Mouse (Mus musculus): ENCODE results near the gene Slc25a21. TPM values are rescaled to one million over a fixed set of nuclear protein-coding genes. Genes with fewer than 3 reads are reported as not detected.

The Slc25a21 gene
- polyA plus RNA-seq, 1 experiment from 2014 or later: 1.3 TPM

GRCm38 (mm10) chr12:56785250-56785649 is 412.0 kb downstream of the Slc25a21 start:
- Histone ChIP-seq H3K27ac (replicated peaks; ENCODE audit: low read depth, low read length) (no peak overlapping the region), H3K4me3 (ENCODE audit: low read depth, low read length) (no peak overlapping the region), H3K9me3 (ENCODE audit: control insufficient read depth, low read length) (no peaks in the 10 kb centered on the region), H3K4me2 (ENCODE audit: low read depth, severe bottlenecking) (no peak overlapping the region), H3K9ac (ENCODE audit: low read length) (no peak overlapping the region), H3K36me3 (ENCODE audit: control insufficient read depth, insufficient read depth, low read length) (no peaks in the 10 kb centered on the region), H3K27me3 (ENCODE audit: control insufficient read depth, insufficient read depth, low read length) (no peaks in the 10 kb centered on the region), H3K4me1 (ENCODE audit: control insufficient read depth, insufficient read depth, low read length) (no peaks in the 10 kb centered on the region)
- WGBS: 85% methylated on average over 1 of the region's 1 CpGs
- ATAC-seq (ENCODE audit: insufficient number of reproducible peaks, low FRiP score, low TSS enrichment, low read depth) (no peak), DNase-seq (ENCODE audit: low spot score) (no peak)

DNA sequence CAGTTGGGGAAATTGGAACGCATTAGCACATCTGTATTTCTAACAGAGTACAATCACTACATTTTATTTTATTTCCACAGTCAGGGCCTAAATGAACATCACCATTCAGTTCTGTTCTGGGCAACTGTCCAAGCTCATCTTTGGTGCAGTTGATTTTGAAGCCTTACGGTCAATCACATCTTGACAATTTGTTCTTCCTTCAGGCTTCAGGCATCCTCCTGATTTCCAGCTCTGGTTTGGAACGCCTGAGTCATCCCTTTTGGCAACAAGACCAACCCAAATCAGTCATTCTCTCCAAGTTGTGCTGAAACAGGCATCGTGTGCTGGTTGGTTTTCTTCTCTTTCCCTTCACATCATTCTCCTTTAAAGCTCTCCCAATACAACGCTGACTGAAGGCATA is 416.1 kb downstream of the Slc25a21 start:
- 85% methylated on average over 5 of the region's 5 CpGs for WGBS
- DNase-seq (ENCODE audit: low spot score): no peak
- no peaks in the 10 kb centered on the region for H3K27me3 ChIP-seq (ENCODE audit: control insufficient read depth, insufficient read depth, low read length)
- no peaks in the 10 kb centered on the region for H3K9me3 ChIP-seq (ENCODE audit: control insufficient read depth, low read length)
- H3K4me1 ChIP-seq (ENCODE audit: control insufficient read depth, insufficient read depth, low read length): no peaks in the 10 kb centered on the region
- H3K4me3 ChIP-seq (ENCODE audit: low read depth, low read length): no peak overlapping the region
- H3K36me3 ChIP-seq (ENCODE audit: control insufficient read depth, insufficient read depth, low read length): no peaks in the 10 kb centered on the region
- no peak overlapping the region for H3K9ac ChIP-seq (ENCODE audit: low read length)
- no peak for ATAC-seq (ENCODE audit: insufficient number of reproducible peaks, low FRiP score, low TSS enrichment, low read depth)
- no peak overlapping the region for H3K27ac ChIP-seq (replicated peaks; ENCODE audit: low read depth, low read length)
- no peak overlapping the region for H3K4me2 ChIP-seq (ENCODE audit: low read depth, severe bottlenecking)

- H3K4me2 ChIP-seq (ENCODE audit: low read depth, severe bottlenecking): no peak overlapping the region
- H3K9ac ChIP-seq (ENCODE audit: low read length): no peak overlapping the region
- DNase-seq (ENCODE audit: low spot score) (no peak), ATAC-seq (ENCODE audit: insufficient number of reproducible peaks, low FRiP score, low TSS enrichment, low read depth) (no peak)
- no peak overlapping the region for H3K27ac ChIP-seq (replicated peaks; ENCODE audit: low read depth, low read length)
- no peak overlapping the region for H3K4me3 ChIP-seq (ENCODE audit: low read depth, low read length)
- H3K4me1 ChIP-seq (ENCODE audit: control insufficient read depth, insufficient read depth, low read length): no peaks in the 10 kb centered on the region
- no peaks in the 10 kb centered on the region for H3K9me3 ChIP-seq (ENCODE audit: control insufficient read depth, low read length)
- H3K36me3 ChIP-seq (ENCODE audit: control insufficient read depth, insufficient read depth, low read length): no peaks in the 10 kb centered on the region
- WGBS: 91% methylated on average over 3 of the region's 3 CpGs
- no peaks in the 10 kb centered on the region for H3K27me3 ChIP-seq (ENCODE audit: control insufficient read depth, insufficient read depth, low read length)
Measured at GRCm38 (mm10) chr12:56779621-56780020, 417.7 kb downstream of the Slc25a21 start.

GRCm38 (mm10) chr12:56773941-56774340 is 423.3 kb downstream of the Slc25a21 start:
- Histone ChIP-seq H3K4me1 (ENCODE audit: control insufficient read depth, insufficient read depth, low read length) (no peaks in the 10 kb centered on the region), H3K27ac (replicated peaks; ENCODE audit: low read depth, low read length) (no peak overlapping the region), H3K27me3 (ENCODE audit: control insufficient read depth, insufficient read depth, low read length) (no peaks in the 10 kb centered on the region), H3K4me2 (ENCODE audit: low read depth, severe bottlenecking) (no peak overlapping the region), H3K9me3 (ENCODE audit: control insufficient read depth, low read length) (no peaks in the 10 kb centered on the region), H3K36me3 (ENCODE audit: control insufficient read depth, insufficient read depth, low read length) (no peaks in the 10 kb centered on the region), H3K9ac (ENCODE audit: low read length) (no peak overlapping the region), H3K4me3 (ENCODE audit: low read depth, low read length) (no peak overlapping the region)
- no peak for ATAC-seq (ENCODE audit: insufficient number of reproducible peaks, low FRiP score, low TSS enrichment, low read depth)
- 80% methylated on average over 6 of the region's 6 CpGs for WGBS
- DNase-seq (ENCODE audit: low spot score): no peak

DNA sequence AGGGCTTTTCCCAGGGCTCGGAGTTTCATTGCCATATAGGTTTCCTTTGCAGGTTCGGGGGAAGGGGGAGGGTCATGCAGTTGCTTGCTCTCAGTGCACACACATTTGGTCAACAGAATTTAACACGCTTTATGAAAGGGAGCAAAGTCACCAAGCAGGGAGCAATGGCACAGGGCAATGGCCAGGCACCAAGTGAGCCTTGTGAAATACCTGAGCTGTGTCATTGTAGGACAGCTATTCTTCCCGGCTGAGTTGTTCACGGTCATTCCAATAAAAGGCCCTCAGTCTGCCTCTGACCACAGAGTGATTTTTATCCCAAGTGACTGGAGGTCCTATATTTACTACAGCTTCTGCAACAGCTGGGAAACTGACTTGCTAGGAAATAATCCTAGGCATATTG is 427.9 kb downstream of the Slc25a21 start:
- no peak overlapping the region for H3K9ac ChIP-seq (ENCODE audit: low read length)
- H3K4me1 ChIP-seq (ENCODE audit: control insufficient read depth, insufficient read depth, low read length): no peaks in the 10 kb centered on the region
- H3K27me3 ChIP-seq (ENCODE audit: control insufficient read depth, insufficient read depth, low read length): no peaks in the 10 kb centered on the region
- ATAC-seq (ENCODE audit: insufficient number of reproducible peaks, low FRiP score, low TSS enrichment, low read depth) (no peak), DNase-seq (ENCODE audit: low spot score) (no peak)
- no peaks in the 10 kb centered on the region for H3K9me3 ChIP-seq (ENCODE audit: control insufficient read depth, low read length)
- no peak overlapping the region for H3K4me3 ChIP-seq (ENCODE audit: low read depth, low read length)
- H3K36me3 ChIP-seq (ENCODE audit: control insufficient read depth, insufficient read depth, low read length): no peaks in the 10 kb centered on the region
- H3K4me2 ChIP-seq (ENCODE audit: low read depth, severe bottlenecking): no peak overlapping the region
- 86% methylated on average over 5 of the region's 5 CpGs for WGBS
- H3K27ac ChIP-seq (replicated peaks; ENCODE audit: low read depth, low read length): no peak overlapping the region

- Histone ChIP-seq H3K4me3 (ENCODE audit: low read depth, low read length) (no peak overlapping the region), H3K9ac (ENCODE audit: low read length) (no peak overlapping the region), H3K27ac (replicated peaks; ENCODE audit: low read depth, low read length) (no peak overlapping the region), H3K36me3 (ENCODE audit: control insufficient read depth, insufficient read depth, low read length) (no peaks in the 10 kb centered on the region), H3K27me3 (ENCODE audit: control insufficient read depth, insufficient read depth, low read length) (no peaks in the 10 kb centered on the region), H3K9me3 (ENCODE audit: control insufficient read depth, low read length) (no peaks in the 10 kb centered on the region), H3K4me1 (ENCODE audit: control insufficient read depth, insufficient read depth, low read length) (no peaks in the 10 kb centered on the region), H3K4me2 (ENCODE audit: low read depth, severe bottlenecking) (no peak overlapping the region)
- DNase-seq (ENCODE audit: low spot score): no peak
- 80% methylated on average over 6 of the region's 6 CpGs for WGBS
- ATAC-seq (ENCODE audit: insufficient number of reproducible peaks, low FRiP score, low TSS enrichment, low read depth): no peak
Measured at GRCm38 (mm10) chr12:56767474-56767873, 429.8 kb downstream of the Slc25a21 start.

- H3K36me3 ChIP-seq (ENCODE audit: control insufficient read depth, insufficient read depth, low read length): no peaks in the 10 kb centered on the region
- 93% methylated on average over 4 of the region's 4 CpGs for WGBS
- DNase-seq (ENCODE audit: low spot score) (no peak), ATAC-seq (ENCODE audit: insufficient number of reproducible peaks, low FRiP score, low TSS enrichment, low read depth) (no peak)
- no peaks in the 10 kb centered on the region for H3K27me3 ChIP-seq (ENCODE audit: control insufficient read depth, insufficient read depth, low read length)
- H3K4me3 ChIP-seq (ENCODE audit: low read depth, low read length): no peak overlapping the region
- no peak overlapping the region for H3K27ac ChIP-seq (replicated peaks; ENCODE audit: low read depth, low read length)
- H3K9ac ChIP-seq (ENCODE audit: low read length): no peak overlapping the region
- no peaks in the 10 kb centered on the region for H3K4me1 ChIP-seq (ENCODE audit: control insufficient read depth, insufficient read depth, low read length)
- no peak overlapping the region for H3K4me2 ChIP-seq (ENCODE audit: low read depth, severe bottlenecking)
- no peaks in the 10 kb centered on the region for H3K9me3 ChIP-seq (ENCODE audit: control insufficient read depth, low read length)
Measured at GRCm38 (mm10) chr12:56737104-56737503, 460.2 kb downstream of the Slc25a21 start.

DNA sequence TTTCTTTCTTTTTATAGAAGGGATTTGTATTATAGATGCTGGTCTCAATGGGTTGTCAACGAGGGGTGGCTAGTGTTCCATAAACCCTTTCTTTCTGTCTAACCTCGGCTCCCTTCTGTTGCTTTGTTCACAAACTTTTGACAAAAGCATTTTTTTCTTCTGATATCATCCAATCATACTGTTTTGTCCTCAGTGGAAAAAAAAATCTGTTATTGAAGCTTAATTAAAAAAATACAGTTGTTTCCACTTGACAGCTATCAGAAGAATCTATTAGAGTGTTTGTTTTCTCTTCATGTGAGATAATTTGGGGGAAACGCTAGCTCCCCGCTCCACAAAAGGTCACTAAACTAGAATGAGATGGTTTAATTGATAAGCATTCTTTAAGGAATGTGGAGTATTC is 469.6 kb downstream of the Slc25a21 start:
- no peak overlapping the region for H3K4me2 ChIP-seq (ENCODE audit: low read depth, severe bottlenecking)
- WGBS: 80% methylated on average over 4 of the region's 4 CpGs
- H3K9ac ChIP-seq (ENCODE audit: low read length): no peak overlapping the region
- no peaks in the 10 kb centered on the region for H3K4me1 ChIP-seq (ENCODE audit: control insufficient read depth, insufficient read depth, low read length)
- H3K9me3 ChIP-seq (ENCODE audit: control insufficient read depth, low read length): no peaks in the 10 kb centered on the region
- no peak overlapping the region for H3K4me3 ChIP-seq (ENCODE audit: low read depth, low read length)
- H3K36me3 ChIP-seq (ENCODE audit: control insufficient read depth, insufficient read depth, low read length): no peaks in the 10 kb centered on the region
- ATAC-seq (ENCODE audit: insufficient number of reproducible peaks, low FRiP score, low TSS enrichment, low read depth): no peak
- H3K27me3 ChIP-seq (ENCODE audit: control insufficient read depth, insufficient read depth, low read length): no peaks in the 10 kb centered on the region
- H3K27ac ChIP-seq (replicated peaks; ENCODE audit: low read depth, low read length): no peak overlapping the region
- DNase-seq (ENCODE audit: low spot score): no peak

DNA sequence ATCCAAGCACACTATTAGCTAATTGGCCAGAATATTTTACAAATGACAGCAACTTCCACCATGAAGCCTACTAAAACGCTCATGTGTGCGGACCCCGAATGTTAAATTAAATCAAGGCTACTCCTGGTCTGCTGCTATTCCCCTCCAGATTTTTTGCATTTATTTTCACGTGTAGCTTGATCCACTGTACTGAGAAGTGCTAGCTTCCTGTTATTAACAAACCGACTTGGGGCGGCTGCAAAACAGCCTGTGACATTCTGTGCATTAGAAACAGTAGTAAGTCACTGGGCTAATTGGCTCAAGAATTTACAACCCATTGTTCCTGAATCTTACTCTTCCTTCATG is 478.6 kb downstream of the Slc25a21 start:
- H3K27me3 ChIP-seq (ENCODE audit: control insufficient read depth, insufficient read depth, low read length): 0 out of 2 replicates have a peak, but pooled peaks cover 2% of the 10 kb centered on the region
- DNase-seq (ENCODE audit: low spot score) (peak; percentile 28), ATAC-seq (ENCODE audit: insufficient number of reproducible peaks, low FRiP score, low TSS enrichment, low read depth) (peak; percentile 65)
- H3K36me3 ChIP-seq (ENCODE audit: control insufficient read depth, insufficient read depth, low read length): no peaks in the 10 kb centered on the region
- no peak overlapping the region for H3K4me2 ChIP-seq (ENCODE audit: low read depth, severe bottlenecking)
- H3K27ac ChIP-seq (replicated peaks; ENCODE audit: low read depth, low read length): no peak overlapping the region
- WGBS: 13% methylated on average over 6 of the region's 6 CpGs
- H3K9ac ChIP-seq (ENCODE audit: low read length): no peak overlapping the region
- H3K4me3 ChIP-seq (ENCODE audit: low read depth, low read length): no peak overlapping the region
- H3K4me1 ChIP-seq (ENCODE audit: control insufficient read depth, insufficient read depth, low read length): 0 out of 2 replicates have a peak, but pooled peaks cover 9% of the 10 kb centered on the region
- no peaks in the 10 kb centered on the region for H3K9me3 ChIP-seq (ENCODE audit: control insufficient read depth, low read length)

Data from limb, embryonic 11.5 days (tissue).